Mouse (Mus musculus) G1E (cell line): ENCODE data around the gene Fgfr2. TPM values are rescaled to one million over a fixed set of nuclear protein-coding genes. Genes with fewer than 3 reads are reported as not detected.

Experiments used
- ATAC-seq: 2 replicates; pipeline ENCODE4 v1.8.0; 2016; ENCODE audit warnings: mild to moderate bottlenecking; ENCODE audit not compliant: insufficient number of reproducible peaks, poor library complexity, low FRiP score, severe bottlenecking; ENCODE audit errors: extremely low read depth
- DNase-seq: peaks from one replicate; pipeline ENCODE4 v3.0.0; 2012; ENCODE audit warnings: low spot score
- H3K27me3 ChIP-seq: 2 replicates; pipeline ENCODE4 v1.6.1; 2012; ENCODE audit warnings: mild to moderate bottlenecking, low read length, inconsistent platforms; ENCODE audit not compliant: insufficient read depth
- H3K36me3 ChIP-seq: replicated peaks from 2 replicates; pipeline ENCODE3; 2012; ENCODE audit warnings: mild to moderate bottlenecking, inconsistent platforms
- H3K4me1 ChIP-seq: 2 replicates; pipeline ENCODE4 v1.6.1; 2012; ENCODE audit warnings: low read depth, low read length, inconsistent platforms, mixed read lengths; ENCODE audit not compliant: insufficient read depth
- H3K4me3 ChIP-seq: 2 replicates; pipeline ENCODE4 v1.5.1; 2012; ENCODE audit warnings: low read depth, mild to moderate bottlenecking, inconsistent platforms, low read length, moderate library complexity, mixed read lengths
- H3K9me3 ChIP-seq: replicated peaks from 2 replicates; pipeline ENCODE4 v1.6.1; 2012; ENCODE audit warnings: inconsistent platforms
- CTCF ChIP-seq: IDR thresholded peaks from 2 replicates; pipeline ENCODE4 v1.5.1; 2012; ENCODE audit warnings: low read depth, low read length, inconsistent platforms, mixed read lengths
- GATA1 ChIP-seq: IDR thresholded peaks from 2 replicates; pipeline ENCODE4 v1.6.1; 2012; ENCODE audit warnings: borderline replicate concordance, low read length, inconsistent platforms, mixed read lengths
- GATA2 ChIP-seq: IDR thresholded peaks from 2 replicates; pipeline ENCODE4 v1.6.1; 2012; ENCODE audit warnings: low read depth, low read length, inconsistent platforms, borderline replicate concordance
- POLR2AphosphoS5 ChIP-seq: IDR thresholded peaks from 2 replicates; pipeline ENCODE4 v1.6.1; 2012; ENCODE audit warnings: low read depth, low read length, inconsistent platforms; ENCODE audit not compliant: insufficient replicate concordance
- TAL1 ChIP-seq: conservative IDR thresholded peaks from 2 replicates; pipeline ENCODE4 v1.6.1; 2012; ENCODE audit warnings: low read depth, low read length, inconsistent platforms, mixed read lengths
- polyA plus RNA-seq: library from polyadenylated mRNA; stranded (reverse); fragments of >175 nt; gene quantifications from 2 replicates; pipeline ENCODE4 v1.2.3, GENCODE M21; 2012
- total RNA-seq, 2 experiments: library from RNA; stranded (forward) in 1 of 2; stranded (reverse) in 1 of 2; fragments of 200-1000 nt in 1 of 2; fragments of >200 nt in 1 of 2; fragmentation: Nextera tagmentation in 1 of 2; gene quantifications; 2 replicates each; pipeline ENCODE4 v1.2.3; 2014 to 2017

Gene Fgfr2
- total and polyA plus RNA-seq, 3 experiments = 0.22 TPM; not detected in 2

DNA sequence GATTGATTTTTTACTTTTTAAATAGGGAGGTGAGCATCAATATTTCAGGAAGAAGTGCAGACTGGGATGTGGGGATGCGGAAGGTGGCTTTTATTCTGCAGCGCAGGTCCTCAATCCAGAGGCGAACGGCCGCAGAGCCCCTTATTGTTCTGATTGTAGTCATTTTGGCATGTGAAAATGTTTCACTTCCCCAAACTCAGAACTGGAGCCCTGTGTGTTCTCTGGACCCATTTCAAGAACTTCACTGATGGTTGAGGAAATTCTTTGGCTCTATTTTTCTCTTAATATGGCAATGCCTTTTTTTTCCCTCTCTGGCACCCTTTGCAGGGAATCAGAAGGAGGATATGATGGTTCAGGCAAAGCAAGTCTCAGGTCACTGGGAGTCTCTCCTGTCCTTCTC lies 2154.1 kb downstream of the Fgfr2 start:
- Histone ChIP-seq H3K4me3 (no peak overlapping the region), H3K4me1 (no peaks in the 10 kb centered on the region), H3K9me3 (peaks cover 80% of the 10 kb centered on the region), H3K27me3 (no peaks in the 10 kb centered on the region), H3K36me3 (no peaks in the 10 kb centered on the region)
- DNase-seq = no peak
- TF ChIP-seq POLR2AphosphoS5 (no peak), TAL1 (no peak), GATA1 (no peak), GATA2 (no peak), CTCF (no peak)
- ATAC-seq = no peak

DNA sequence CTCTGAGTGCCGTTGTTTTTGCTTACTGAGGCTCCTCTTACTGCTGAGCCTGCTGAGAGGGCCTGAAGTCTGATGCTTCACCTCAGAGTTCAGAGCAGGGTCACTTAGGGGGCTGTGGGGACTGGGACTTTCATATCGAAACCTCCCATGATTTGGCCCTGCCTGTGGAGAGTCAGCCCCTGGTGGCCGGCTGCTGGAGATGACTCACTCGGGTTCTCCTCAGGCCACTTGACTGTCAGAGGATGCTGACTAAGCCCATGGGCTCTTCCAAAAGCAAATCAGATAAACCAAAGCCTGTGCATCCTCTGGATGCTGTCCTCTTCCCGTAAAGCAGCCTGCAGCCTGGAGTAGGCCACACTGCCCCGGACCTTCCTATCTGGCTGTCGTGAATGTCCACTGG lies 2154.6 kb downstream of the Fgfr2 start:
- no peak for DNase-seq
- no peak for ATAC-seq
- no peak overlapping the region for H3K4me3 ChIP-seq
- no peaks in the 10 kb centered on the region for H3K36me3 ChIP-seq
- no peak for TF ChIP-seq TAL1
- TF ChIP-seq GATA1 = no peak
- no peak for TF ChIP-seq CTCF
- no peak for TF ChIP-seq GATA2
- no peak for TF ChIP-seq POLR2AphosphoS5
- H3K27me3 ChIP-seq = no peaks in the 10 kb centered on the region
- peaks cover 80% of the 10 kb centered on the region for H3K9me3 ChIP-seq
- no peaks in the 10 kb centered on the region for H3K4me1 ChIP-seq

DNA sequence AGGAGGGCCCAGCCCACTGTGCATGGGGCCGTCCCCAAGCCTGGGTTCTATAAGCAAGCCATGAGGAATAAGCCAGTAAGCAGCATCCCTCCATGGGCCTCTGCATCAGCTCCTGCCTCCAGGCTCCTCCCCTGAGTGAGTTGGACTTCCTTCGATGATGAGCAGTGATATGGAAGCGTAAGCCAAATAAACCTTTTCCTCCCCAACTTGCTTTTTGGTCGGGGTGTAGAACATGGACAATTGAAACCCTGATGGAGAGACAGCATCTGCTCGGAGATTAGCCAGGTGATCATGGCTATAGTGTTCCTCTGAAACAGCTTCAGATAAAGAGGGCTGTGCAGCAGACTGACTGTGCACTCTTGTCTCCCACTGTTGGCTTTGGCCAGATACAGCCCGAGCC lies 2155.2 kb downstream of the Fgfr2 start:
- H3K27me3 ChIP-seq = no peaks in the 10 kb centered on the region
- TF ChIP-seq GATA1 = no peak
- TF ChIP-seq CTCF = no peak
- no peak for TF ChIP-seq GATA2
- TF ChIP-seq POLR2AphosphoS5 = no peak
- H3K9me3 ChIP-seq = peaks cover 75% of the 10 kb centered on the region
- ATAC-seq (no peak), DNase-seq (no peak)
- no peak overlapping the region for H3K4me3 ChIP-seq
- H3K36me3 ChIP-seq = no peaks in the 10 kb centered on the region
- H3K4me1 ChIP-seq = no peaks in the 10 kb centered on the region

DNA sequence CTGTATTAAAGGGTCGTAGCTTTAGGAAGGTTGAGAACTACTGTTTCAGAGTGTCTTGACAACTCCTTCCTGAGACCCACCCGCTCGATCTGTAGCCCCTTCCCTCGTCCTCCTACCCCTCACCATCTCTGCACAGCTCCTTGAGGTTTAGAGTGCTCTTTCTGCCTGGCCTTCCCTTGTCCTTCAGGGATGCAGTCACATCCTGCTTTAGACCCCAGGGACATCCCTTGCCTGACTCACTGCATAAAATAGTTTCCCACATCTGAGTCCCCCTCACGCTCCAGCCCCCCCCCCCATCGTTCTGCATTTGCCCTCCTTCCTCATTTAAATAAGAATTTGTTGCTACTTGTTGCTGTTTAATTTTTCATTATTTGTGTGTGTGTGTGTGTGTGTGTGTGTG lies 2156.3 kb downstream of the Fgfr2 start:
- Histone ChIP-seq H3K4me1 (no peaks in the 10 kb centered on the region), H3K9me3 (peaks cover 68% of the 10 kb centered on the region), H3K27me3 (no peaks in the 10 kb centered on the region), H3K4me3 (no peak overlapping the region), H3K36me3 (no peaks in the 10 kb centered on the region)
- ATAC-seq (no peak), DNase-seq (no peak)
- no peak for TF ChIP-seq GATA1
- no peak for TF ChIP-seq POLR2AphosphoS5
- TF ChIP-seq TAL1 = no peak
- no peak for TF ChIP-seq GATA2
- TF ChIP-seq CTCF = no peak

DNA sequence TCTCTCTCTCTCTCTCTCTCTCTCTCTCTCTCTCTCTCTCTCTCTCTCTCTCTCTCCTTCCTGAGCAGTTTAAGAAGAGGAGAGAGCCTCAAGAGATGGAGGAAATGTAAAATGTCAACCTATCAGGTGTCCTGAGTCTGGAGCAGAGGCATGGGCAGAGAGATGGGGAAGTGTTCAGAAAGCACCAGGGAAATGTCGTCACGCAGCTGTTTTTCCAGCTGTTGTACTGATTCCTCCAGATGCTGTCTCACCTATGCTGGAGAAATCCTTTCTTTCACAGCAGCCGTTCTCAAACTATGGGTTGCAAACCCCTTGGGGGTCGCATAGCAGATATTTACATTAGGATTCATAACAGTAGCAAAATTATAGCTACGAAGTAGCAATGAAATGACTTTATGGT lies 2156.7 kb downstream of the Fgfr2 start:
- no peak overlapping the region for H3K4me3 ChIP-seq
- no peaks in the 10 kb centered on the region for H3K4me1 ChIP-seq
- TF ChIP-seq TAL1 (no peak), POLR2AphosphoS5 (no peak), GATA1 (no peak), CTCF (no peak), GATA2 (no peak)
- H3K36me3 ChIP-seq = no peaks in the 10 kb centered on the region
- H3K9me3 ChIP-seq = peaks cover 67% of the 10 kb centered on the region
- DNase-seq = no peak
- no peaks in the 10 kb centered on the region for H3K27me3 ChIP-seq
- ATAC-seq = no peak

GRCm38 (mm10) chr7:130965909-130966365 lies 2157.2 kb downstream of the Fgfr2 start:
- Histone ChIP-seq H3K4me3 (no peak overlapping the region), H3K9me3 (peaks cover 68% of the 10 kb centered on the region), H3K36me3 (no peaks in the 10 kb centered on the region), H3K4me1 (no peaks in the 10 kb centered on the region), H3K27me3 (no peaks in the 10 kb centered on the region)
- TF ChIP-seq TAL1 = no peak
- TF ChIP-seq POLR2AphosphoS5 = no peak
- no peak for TF ChIP-seq GATA1
- TF ChIP-seq GATA2 = no peak
- TF ChIP-seq CTCF = no peak
- ATAC-seq (no peak), DNase-seq (no peak)

GRCm38 (mm10) chr7:130965396-130965795 lies 2157.8 kb downstream of the Fgfr2 start:
- DNase-seq = no peak
- Histone ChIP-seq H3K36me3 (no peaks in the 10 kb centered on the region), H3K9me3 (peaks cover 70% of the 10 kb centered on the region), H3K4me3 (no peak overlapping the region), H3K4me1 (no peaks in the 10 kb centered on the region), H3K27me3 (no peaks in the 10 kb centered on the region)
- ATAC-seq = no peak
- TF ChIP-seq GATA2 (no peak), CTCF (no peak), TAL1 (no peak), POLR2AphosphoS5 (no peak), GATA1 (no peak)
